Mouse (Mus musculus): ENCODE data around the gene Psmf1. TPM values are rescaled to one million over a fixed set of nuclear protein-coding genes. Genes with fewer than 3 reads are reported as not detected.

Gene Psmf1
- polyA plus RNA-seq, 1 experiment from 2014 or later = 44.6 TPM

DNA sequence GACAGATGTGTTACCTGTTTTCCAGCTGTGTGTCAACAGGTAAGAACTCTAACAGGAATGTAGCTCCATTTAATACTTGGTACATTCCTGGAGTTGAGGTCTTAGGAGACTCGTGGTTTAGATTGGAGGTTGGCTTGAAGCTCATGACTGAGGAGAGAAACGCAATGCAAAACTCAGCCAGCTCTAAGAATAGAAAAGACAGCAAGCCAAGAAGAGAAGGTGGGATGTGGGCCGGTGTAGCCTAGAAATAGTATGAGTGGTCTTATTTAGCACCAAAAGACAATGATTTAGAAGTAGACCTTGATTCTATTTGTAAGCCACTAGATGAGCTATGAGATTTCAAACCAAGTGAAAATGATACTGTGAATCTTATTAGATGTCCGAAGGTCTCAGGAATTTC is 28.5 kb downstream of the Psmf1 start:
- Histone ChIP-seq H3K4me2 (ENCODE audit: low read length) (no peak overlapping the region), H3K4me1 (replicated peaks; ENCODE audit: control insufficient read depth, insufficient read depth, low read length) (no peaks in the 10 kb centered on the region), H3K27me3 (replicated peaks; ENCODE audit: control insufficient read depth, insufficient read depth, low read length) (no peaks in the 10 kb centered on the region), H3K9me3 (ENCODE audit: control insufficient read depth, low read length) (no peaks in the 10 kb centered on the region), H3K9ac (ENCODE audit: low read length) (no peak overlapping the region), H3K27ac (ENCODE audit: low read depth) (no peak overlapping the region), H3K4me3 (ENCODE audit: low read depth, low read length) (no peak overlapping the region), H3K36me3 (ENCODE audit: control insufficient read depth, insufficient read depth, low read length) (peaks cover 49% of the 10 kb centered on the region)
- ATAC-seq (replicated peaks; ENCODE audit: low FRiP score, low TSS enrichment, low read depth) (no peak), DNase-seq (ENCODE audit: low spot score) (no peak)
- 93% methylated on average over 4 of the region's 4 CpGs for WGBS

DNA sequence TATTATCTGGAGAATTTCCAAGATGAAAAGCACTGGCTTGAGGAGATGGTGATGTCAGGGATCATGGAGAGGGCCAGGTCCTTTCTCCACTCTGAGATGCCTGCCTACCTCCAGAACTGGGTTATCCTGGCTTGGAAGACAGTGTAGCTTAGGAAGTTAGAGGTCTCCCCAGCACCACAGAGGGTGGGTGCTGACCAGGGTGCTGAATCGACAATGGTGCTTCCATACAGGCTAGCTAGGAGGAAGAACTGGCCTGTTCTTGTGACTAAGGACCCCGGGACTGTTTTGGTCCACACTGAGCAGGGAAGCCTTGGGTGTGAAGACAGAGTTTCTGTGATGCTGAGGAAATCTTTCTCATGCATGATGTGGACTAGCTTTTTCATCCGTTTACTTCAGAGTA is 31.3 kb downstream of the Psmf1 start:
- Histone ChIP-seq H3K4me2 (ENCODE audit: low read length) (no peak overlapping the region), H3K27me3 (replicated peaks; ENCODE audit: control insufficient read depth, insufficient read depth, low read length) (no peaks in the 10 kb centered on the region), H3K27ac (ENCODE audit: low read depth) (no peak overlapping the region), H3K4me3 (ENCODE audit: low read depth, low read length) (no peak overlapping the region), H3K4me1 (replicated peaks; ENCODE audit: control insufficient read depth, insufficient read depth, low read length) (no peaks in the 10 kb centered on the region), H3K36me3 (ENCODE audit: control insufficient read depth, insufficient read depth, low read length) (peaks cover 23% of the 10 kb centered on the region), H3K9me3 (ENCODE audit: control insufficient read depth, low read length) (no peaks in the 10 kb centered on the region), H3K9ac (ENCODE audit: low read length) (no peak overlapping the region)
- ATAC-seq (replicated peaks; ENCODE audit: low FRiP score, low TSS enrichment, low read depth) = no peak
- 28% methylated on average over 3 of the region's 3 CpGs for WGBS
- DNase-seq (ENCODE audit: low spot score) = peak; percentile 80

DNA sequence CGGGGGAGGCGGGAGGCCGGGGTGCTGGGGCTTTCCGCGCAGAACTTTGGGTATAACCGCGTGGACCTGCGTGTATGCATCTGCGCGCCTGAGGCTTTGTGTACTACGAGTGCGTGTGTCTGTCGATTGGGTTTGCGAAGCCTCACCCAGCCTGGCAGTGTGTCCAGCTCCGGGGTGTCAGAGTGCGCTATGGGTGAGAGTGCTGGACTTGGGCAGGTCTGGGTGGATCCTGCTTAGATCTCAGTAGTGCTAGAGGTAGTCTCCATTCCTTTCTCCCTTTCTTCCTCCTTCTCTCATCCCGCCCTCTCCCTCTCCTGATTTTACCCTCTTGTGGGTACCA is 41.2 kb downstream of the Psmf1 start:
- Histone ChIP-seq H3K27ac (ENCODE audit: low read depth) (no peak overlapping the region), H3K36me3 (ENCODE audit: control insufficient read depth, insufficient read depth, low read length) (no peaks in the 10 kb centered on the region), H3K4me2 (ENCODE audit: low read length) (peak overlapping the region; percentile 98), H3K9ac (ENCODE audit: low read length) (peak overlapping the region; percentile 61), H3K4me1 (replicated peaks; ENCODE audit: control insufficient read depth, insufficient read depth, low read length) (no peaks in the 10 kb centered on the region), H3K27me3 (replicated peaks; ENCODE audit: control insufficient read depth, insufficient read depth, low read length) (peaks cover 26% of the 10 kb centered on the region; the same call in 1 of the 2 replicates), H3K4me3 (ENCODE audit: low read depth, low read length) (peak overlapping the region; percentile 48), H3K9me3 (ENCODE audit: control insufficient read depth, low read length) (no peaks in the 10 kb centered on the region)
- 1% methylated on average over 17 of the region's 17 CpGs for WGBS
- DNase-seq (ENCODE audit: low spot score) (peak; percentile 70), ATAC-seq (replicated peaks; ENCODE audit: low FRiP score, low TSS enrichment, low read depth) (peak; percentile 48)

DNA sequence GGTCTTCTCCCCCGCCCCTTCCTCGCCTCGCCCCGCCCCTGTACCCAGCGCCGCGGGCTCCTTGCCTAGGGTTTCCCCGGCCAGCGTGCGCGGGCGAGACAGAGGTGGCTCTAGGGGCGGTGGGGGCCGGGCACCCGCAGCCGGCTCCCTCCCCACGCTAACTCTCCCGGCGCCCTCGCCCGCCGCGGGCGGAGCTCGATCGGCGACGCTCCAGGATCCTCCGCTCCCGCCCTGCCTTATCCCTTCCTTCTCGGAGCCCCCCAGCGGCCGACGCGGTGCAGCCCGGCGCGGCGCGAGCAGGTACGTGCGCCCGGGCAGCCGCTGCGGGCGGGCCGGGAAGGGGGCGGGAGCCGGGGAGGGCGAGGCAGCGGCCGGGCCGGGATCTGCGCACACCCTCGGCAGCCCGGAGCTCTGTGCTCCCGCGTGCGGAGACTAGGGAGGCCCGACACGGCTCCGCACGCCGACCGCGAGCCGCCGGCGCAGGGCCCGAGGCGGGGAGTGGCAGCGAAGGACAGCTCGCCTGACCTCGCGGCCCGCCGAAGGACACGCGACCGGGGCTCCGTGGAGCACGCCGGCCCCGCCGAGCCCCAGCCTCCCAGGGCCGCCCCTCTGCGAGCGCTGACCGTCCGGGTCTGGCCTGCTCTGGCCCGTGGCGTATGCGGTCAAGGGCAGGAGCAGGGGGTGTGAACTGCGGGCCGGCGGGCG is 41.7 kb downstream of the Psmf1 start:
- H3K4me3 ChIP-seq (ENCODE audit: low read depth, low read length) = peak overlapping the region; percentile 48
- DNase-seq (ENCODE audit: low spot score) (peak; percentile 80), ATAC-seq (replicated peaks; ENCODE audit: low FRiP score, low TSS enrichment, low read depth) (peak; percentile 89)
- WGBS = under 1% methylated on average over 75 of the region's 97 CpGs
- peak overlapping the region; percentile 61 for H3K9ac ChIP-seq (ENCODE audit: low read length)
- peaks cover 26% of the 10 kb centered on the region; the same call in 1 of the 2 replicates for H3K27me3 ChIP-seq (replicated peaks; ENCODE audit: control insufficient read depth, insufficient read depth, low read length)
- no peaks in the 10 kb centered on the region for H3K36me3 ChIP-seq (ENCODE audit: control insufficient read depth, insufficient read depth, low read length)
- H3K4me2 ChIP-seq (ENCODE audit: low read length) = peak overlapping the region; percentile 98
- H3K4me1 ChIP-seq (replicated peaks; ENCODE audit: control insufficient read depth, insufficient read depth, low read length) = no peaks in the 10 kb centered on the region
- H3K27ac ChIP-seq (ENCODE audit: low read depth) = no peak overlapping the region
- H3K9me3 ChIP-seq (ENCODE audit: control insufficient read depth, low read length) = no peaks in the 10 kb centered on the region

DNA sequence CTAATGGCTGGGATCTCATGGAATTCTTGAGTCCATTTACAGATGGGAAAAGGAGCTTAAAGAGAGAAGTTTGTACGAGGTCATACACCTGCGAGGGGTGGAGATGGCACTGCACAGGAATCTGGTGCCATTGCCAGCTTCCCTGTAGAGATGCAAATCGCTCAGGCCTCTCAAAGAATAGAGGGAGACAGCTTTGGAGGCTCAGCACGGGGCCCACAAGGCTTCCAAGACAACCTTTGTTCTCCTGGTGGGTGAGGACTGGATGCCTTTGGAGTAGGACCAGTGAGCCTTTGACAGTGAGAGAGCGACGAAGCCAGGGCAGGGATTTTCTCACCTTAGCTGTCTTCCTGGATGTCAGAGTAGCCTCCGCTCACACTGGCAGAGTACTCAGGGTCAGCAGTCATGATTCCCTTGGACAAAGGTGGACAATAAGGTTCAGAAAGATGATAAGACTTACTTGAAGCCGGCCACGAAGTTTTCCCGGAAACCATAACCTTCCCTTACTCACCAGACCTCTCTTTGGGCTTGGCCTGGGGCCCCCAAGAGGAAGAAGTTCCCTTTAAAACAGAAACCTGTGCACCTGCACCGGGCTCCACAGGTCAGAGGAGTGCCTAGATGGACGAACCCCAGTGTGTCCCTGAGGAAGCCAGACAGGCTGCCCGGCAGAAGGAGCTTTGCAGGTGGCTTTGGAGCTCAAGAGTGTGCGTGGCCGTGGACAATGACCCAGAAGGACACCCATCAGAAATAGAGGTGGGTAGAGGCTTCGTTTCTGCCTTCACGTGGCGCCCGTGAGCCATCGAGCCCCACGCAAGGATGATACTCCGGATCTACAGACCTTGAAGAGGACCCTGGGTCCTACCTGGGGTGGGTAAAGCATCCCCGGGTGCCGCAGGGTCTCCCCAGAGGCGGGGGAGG is 42.5 kb downstream of the Psmf1 start, which contains the start of gene Tmem74b:
Gene Tmem74b (plus strand): TSS at position 778 of the 915 bp plus-strand sequence.
- Histone ChIP-seq H3K9me3 (ENCODE audit: control insufficient read depth, low read length) (no peaks in the 10 kb centered on the region), H3K36me3 (ENCODE audit: control insufficient read depth, insufficient read depth, low read length) (no peaks in the 10 kb centered on the region), H3K4me1 (replicated peaks; ENCODE audit: control insufficient read depth, insufficient read depth, low read length) (no peaks in the 10 kb centered on the region), H3K4me2 (ENCODE audit: low read length) (peak within 1 kb of the TSS; percentile 98), H3K27me3 (replicated peaks; ENCODE audit: control insufficient read depth, insufficient read depth, low read length) (peaks cover 26% of the 10 kb centered on the region; the same call in 1 of the 2 replicates), H3K4me3 (ENCODE audit: low read depth, low read length) (peak within 1 kb of the TSS; percentile 48), H3K9ac (ENCODE audit: low read length) (peak within 1 kb of the TSS; percentile 61), H3K27ac (ENCODE audit: low read depth) (no peak within 1 kb of the TSS)
- DNase-seq (ENCODE audit: low spot score) = peak; percentile 64
- 5% methylated on average over 25 of the region's 25 CpGs for WGBS
- ATAC-seq (replicated peaks; ENCODE audit: low FRiP score, low TSS enrichment, low read depth) = peak; percentile 20; the same call in 1 of the 2 replicates

DNA sequence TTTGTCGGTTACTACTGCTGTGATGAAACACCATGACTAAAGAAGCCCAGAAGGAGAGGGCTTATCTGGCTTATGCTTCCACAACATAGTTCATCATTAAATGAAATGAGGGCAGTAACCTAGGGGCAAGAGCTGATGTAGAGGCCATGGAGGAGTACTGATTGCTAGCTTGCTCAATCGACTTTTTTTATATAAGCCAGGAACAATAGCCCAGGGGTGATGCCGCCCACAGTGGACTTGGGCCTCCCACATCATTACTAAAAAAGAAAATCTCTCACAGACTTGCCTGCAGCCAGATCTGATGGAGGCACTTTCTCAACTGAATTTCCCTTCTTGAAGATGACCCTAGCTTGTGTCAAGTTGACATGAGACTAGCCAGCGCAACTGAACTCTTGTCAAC is 61.0 kb downstream of the Psmf1 start:
- Histone ChIP-seq H3K9ac (ENCODE audit: low read length) (no peak overlapping the region), H3K27ac (ENCODE audit: low read depth) (no peak overlapping the region), H3K27me3 (replicated peaks; ENCODE audit: control insufficient read depth, insufficient read depth, low read length) (no peaks in the 10 kb centered on the region), H3K4me3 (ENCODE audit: low read depth, low read length) (no peak overlapping the region), H3K4me2 (ENCODE audit: low read length) (no peak overlapping the region), H3K4me1 (replicated peaks; ENCODE audit: control insufficient read depth, insufficient read depth, low read length) (no peaks in the 10 kb centered on the region), H3K36me3 (ENCODE audit: control insufficient read depth, insufficient read depth, low read length) (no peaks in the 10 kb centered on the region), H3K9me3 (ENCODE audit: control insufficient read depth, low read length) (no peaks in the 10 kb centered on the region)
- ATAC-seq (replicated peaks; ENCODE audit: low FRiP score, low TSS enrichment, low read depth) (no peak), DNase-seq (ENCODE audit: low spot score) (no peak)
- 83% methylated on average over 4 of the region's 4 CpGs for WGBS

DNA sequence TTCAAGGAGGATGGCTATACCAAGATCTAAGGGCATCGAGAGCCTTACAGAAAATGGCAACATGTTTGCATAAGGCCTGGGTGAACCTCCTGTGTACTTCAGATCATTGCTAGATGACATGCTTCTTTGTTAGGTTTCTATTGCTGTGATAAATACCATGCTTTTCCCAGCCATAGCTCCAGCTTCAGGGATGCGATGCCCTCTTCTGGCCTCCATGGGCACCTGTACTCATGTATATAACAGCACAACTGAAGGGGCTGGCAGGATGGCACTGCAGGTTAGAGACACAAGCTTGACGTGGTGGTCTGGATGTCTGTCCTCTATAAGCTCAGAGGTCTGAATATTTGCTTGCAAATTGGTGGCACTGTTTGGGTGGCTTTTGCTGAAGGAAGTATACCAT is 61.6 kb downstream of the Psmf1 start:
- H3K4me1 ChIP-seq (replicated peaks; ENCODE audit: control insufficient read depth, insufficient read depth, low read length) = no peaks in the 10 kb centered on the region
- WGBS = 52% methylated on average over 3 of the region's 3 CpGs
- H3K9ac ChIP-seq (ENCODE audit: low read length) = no peak overlapping the region
- no peak overlapping the region for H3K4me3 ChIP-seq (ENCODE audit: low read depth, low read length)
- H3K4me2 ChIP-seq (ENCODE audit: low read length) = no peak overlapping the region
- H3K36me3 ChIP-seq (ENCODE audit: control insufficient read depth, insufficient read depth, low read length) = no peaks in the 10 kb centered on the region
- H3K9me3 ChIP-seq (ENCODE audit: control insufficient read depth, low read length) = 0 out of 2 replicates have a peak, but pooled peaks cover under 1% of the 10 kb centered on the region
- H3K27me3 ChIP-seq (replicated peaks; ENCODE audit: control insufficient read depth, insufficient read depth, low read length) = no peaks in the 10 kb centered on the region
- no peak for DNase-seq (ENCODE audit: low spot score)
- no peak for ATAC-seq (replicated peaks; ENCODE audit: low FRiP score, low TSS enrichment, low read depth)
- no peak overlapping the region for H3K27ac ChIP-seq (ENCODE audit: low read depth)

DNA sequence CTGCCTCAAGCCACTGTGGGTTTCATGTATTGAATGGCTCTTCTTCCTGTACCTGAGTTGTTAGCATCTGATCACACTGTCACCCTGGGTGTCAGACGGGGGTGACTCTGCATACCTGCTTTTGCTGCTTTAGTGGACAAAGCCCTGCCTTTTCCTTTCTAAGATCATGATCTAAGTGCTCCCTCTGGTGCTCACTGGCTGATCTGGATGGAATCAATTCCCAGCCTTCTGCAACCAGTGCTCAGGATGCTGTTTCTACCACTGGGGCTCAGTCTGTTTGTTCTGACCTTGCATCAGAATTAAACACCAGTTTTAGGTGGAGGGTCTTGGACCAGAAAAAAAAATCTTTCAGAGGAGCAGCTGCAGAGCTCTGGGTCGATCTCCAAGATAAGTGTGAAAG is 67.8 kb downstream of the Psmf1 start:
- H3K4me3 ChIP-seq (ENCODE audit: low read depth, low read length) = no peak overlapping the region
- H3K9ac ChIP-seq (ENCODE audit: low read length) = no peak overlapping the region
- 55% methylated on average over 2 of the region's 2 CpGs for WGBS
- ATAC-seq (replicated peaks; ENCODE audit: low FRiP score, low TSS enrichment, low read depth) = no peak
- DNase-seq (ENCODE audit: low spot score) = no peak
- no peak overlapping the region for H3K4me2 ChIP-seq (ENCODE audit: low read length)
- H3K9me3 ChIP-seq (ENCODE audit: control insufficient read depth, low read length) = 0 out of 2 replicates have a peak, but pooled peaks cover 3% of the 10 kb centered on the region
- no peak overlapping the region for H3K27ac ChIP-seq (ENCODE audit: low read depth)
- no peaks in the 10 kb centered on the region for H3K36me3 ChIP-seq (ENCODE audit: control insufficient read depth, insufficient read depth, low read length)
- no peaks in the 10 kb centered on the region for H3K27me3 ChIP-seq (replicated peaks; ENCODE audit: control insufficient read depth, insufficient read depth, low read length)
- no peaks in the 10 kb centered on the region for H3K4me1 ChIP-seq (replicated peaks; ENCODE audit: control insufficient read depth, insufficient read depth, low read length)
